In the genomic region with DNA sequence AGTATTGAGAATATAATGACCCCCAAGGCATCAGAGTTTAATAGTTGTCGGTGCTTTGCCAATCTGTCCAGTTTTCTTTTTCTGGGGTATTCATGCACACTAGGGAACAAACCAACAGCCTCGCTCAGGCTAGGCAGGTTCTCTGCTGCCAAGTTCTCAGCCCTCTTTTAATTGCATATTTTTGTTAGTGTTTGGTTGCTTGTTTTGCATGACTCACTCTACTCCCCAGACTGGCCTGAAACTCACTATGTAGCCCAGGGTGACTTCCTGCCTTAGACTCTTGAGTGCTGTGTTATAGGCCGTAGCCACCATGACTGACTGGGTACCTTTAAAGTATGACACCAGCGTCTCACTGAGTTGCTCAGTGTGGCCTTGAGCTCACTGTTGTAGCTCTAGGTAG, we compare ENCODE assay signal across 13 mouse cellular contexts. TPM values are rescaled to one million over a fixed set of nuclear protein-coding genes. Genes with fewer than 3 reads are reported as not detected.
A peak's percentile ranks its signal among the peaks of the same experiment; 100 is the strongest.
DNase-seq lines count a peak whose midpoint lies in the region; ATAC-seq and TF ChIP-seq lines count a peak whose summit lies in the region.
"Had no signal": no experiment of that assay in that cellular context is flagged by ENCODE, and none has a peak within 500 bp of the region (broad histone marks: within the 10 kb centered on the region; RNA-seq: fewer than 3 reads in every experiment).

No protein-coding gene starts in this region.

- 71% methylated on average over 4 of the region's 4 CpGs for WGBS in forebrain, embryonic 13.5 days
- WGBS in forebrain, embryonic 12.5 days, result 80% methylated on average over 4 of the region's 4 CpGs
- 42% methylated on average over 4 of the region's 4 CpGs for WGBS in lung, adult 2 months

- no peak for TF ChIP-seq CTCF in lung, adult 2 months (IDR thresholded peaks at IDR 0.05; ENCODE audit: insufficient read depth, low read length)
- no peak for TF ChIP-seq CTCF in brain, embryonic 14.5 days (IDR thresholded peaks at IDR 0.05; ENCODE audit: borderline replicate concordance, extremely low read depth, insufficient read depth, insufficient read length)

- peaks cover 21% of the 10 kb centered on the region for H3K4me1 ChIP-seq in forebrain, embryonic 13.5 days
- H3K4me1 ChIP-seq in forebrain, embryonic 12.5 days, result 0 out of 2 replicates have a peak, but pooled peaks cover 3% of the 10 kb centered on the region
- peaks cover 29% of the 10 kb centered on the region for H3K4me1 ChIP-seq in lung, adult 2 months (ENCODE audit: control insufficient read depth, insufficient read depth, low read length)

- H3K4me2 ChIP-seq in forebrain, embryonic 13.5 days, result no peak overlapping the region
- H3K4me2 ChIP-seq in forebrain, embryonic 12.5 days, result no peak overlapping the region

- H3K27me3 ChIP-seq in forebrain, embryonic 13.5 days, result no peaks in the 10 kb centered on the region
- H3K27me3 ChIP-seq in forebrain, embryonic 12.5 days, result no peaks in the 10 kb centered on the region

- peak; percentile 16 to 39 for DNase-seq in lung, adult 18-20 months
- no peak for DNase-seq in lung, adult 2 months
- DNase-seq in brain, embryonic 14.5 days (ENCODE audit: low read depth), result peak; percentile 77
- DNase-seq in naive thymus-derived CD4-positive, alpha-beta T cell, adult 2 months (ENCODE audit: low read depth), result peak; percentile 37
- DNase-seq in ovary, postnatal 14 days (ENCODE audit: low spot score), result no peak
- DNase-seq in testis, postnatal 10 days (ENCODE audit: low spot score), result no peak
- DNase-seq: adrenal gland, postnatal 14 days; cerebellum, postnatal 36 days; heart, postnatal 4 days had no signal

- peak; percentile 58; the same call in 1 of the 2 replicates for ATAC-seq in forebrain, embryonic 13.5 days
- ATAC-seq in forebrain, embryonic 12.5 days (ENCODE audit: low FRiP score), result no peak

- H3K27ac ChIP-seq in forebrain, embryonic 13.5 days, result no peak overlapping the region
- H3K27ac ChIP-seq in forebrain, embryonic 12.5 days, result no peak overlapping the region
- H3K27ac ChIP-seq: left cerebral cortex, adult 2 months; macrophage had no signal

- H3K36me3 ChIP-seq in forebrain, embryonic 13.5 days (ENCODE audit: poor library complexity, severe bottlenecking), result peaks cover 13% of the 10 kb centered on the region; the same call in 1 of the 2 replicates
- peaks cover 3% of the 10 kb centered on the region; the same call in 1 of the 2 replicates for H3K36me3 ChIP-seq in forebrain, embryonic 12.5 days (replicated peaks)

- no peak for TF ChIP-seq POLR2A in lung, adult 2 months (IDR thresholded peaks at IDR 0.05; ENCODE audit: borderline replicate concordance, extremely low read depth, low read depth, low read length)
- no peak for TF ChIP-seq POLR2A in brain, embryonic 14.5 days (IDR thresholded peaks at IDR 0.05; ENCODE audit: borderline replicate concordance, extremely low read depth, insufficient read depth, insufficient read length, poor library complexity, severe bottlenecking)

- H3K9me3 ChIP-seq in forebrain, embryonic 13.5 days (replicated peaks), result no peaks in the 10 kb centered on the region
- H3K9me3 ChIP-seq in forebrain, embryonic 12.5 days, result no peaks in the 10 kb centered on the region

- no peak overlapping the region for H3K4me3 ChIP-seq in forebrain, embryonic 13.5 days
- H3K4me3 ChIP-seq in forebrain, embryonic 12.5 days (replicated peaks), result no peak overlapping the region
- no peak overlapping the region for H3K4me3 ChIP-seq in lung, adult 2 months (replicated peaks; ENCODE audit: extremely low read depth, low read depth, low read length)
- H3K4me3 ChIP-seq: left cerebral cortex, adult 2 months had no signal

- no peak overlapping the region for H3K9ac ChIP-seq in forebrain, embryonic 13.5 days
- no peak overlapping the region for H3K9ac ChIP-seq in forebrain, embryonic 12.5 days

RNA-seq across cellular contexts. Expression of gene Pan3, which starts 19.0 kb away (rescaled TPM):
- 67.5 and 68.1 TPM in 2 replicates for polyA plus RNA-seq in forebrain, embryonic 13.5 days (2015; fragmentation: Nextera tagmentation; extraction: Ambion mirVana)
- polyA plus RNA-seq in forebrain, embryonic 12.5 days (2016; fragmentation: Nextera tagmentation; extraction: Ambion mirVana), result 43.4 and 55.1 TPM in 2 replicates
- 23.7 and 38.0 TPM in 2 replicates for polyA plus RNA-seq in lung, adult 2 months (2012; rRNA removed)
- polyA plus RNA-seq in brain, embryonic 14.5 days (2012; rRNA removed), result 44.5 and 54.6 TPM in 2 replicates

RNA-seq across cellular contexts. Expression of gene Flt3, which starts 48.6 kb away (rescaled TPM):
- 0.04 and 0.08 TPM in 2 replicates for polyA plus RNA-seq in forebrain, embryonic 13.5 days (2015; fragmentation: Nextera tagmentation; extraction: Ambion mirVana)
- polyA plus RNA-seq in forebrain, embryonic 12.5 days (2016; fragmentation: Nextera tagmentation; extraction: Ambion mirVana), result 0.05 and 0.11 TPM in 2 replicates
- polyA plus RNA-seq in lung, adult 2 months (2012; rRNA removed), result 1.4 and 1.7 TPM in 2 replicates
- 0.20 and 0.56 TPM in 2 replicates for polyA plus RNA-seq in brain, embryonic 14.5 days (2012; rRNA removed)

Comparison
In these comparisons a context has a peak if more than half of its experiments do, and no peak if none do; other contexts are left out.
1. DNase-seq: peak in lung, adult 18-20 months (2 of 2), brain, embryonic 14.5 days (single experiment) and naive thymus-derived CD4-positive, alpha-beta T cell, adult 2 months (single experiment); none in lung, adult 2 months (single experiment), ovary, postnatal 14 days (single experiment) and testis, postnatal 10 days (single experiment).